Mouse (Mus musculus) MEL-GATA-1-ER (cell line): ENCODE measurements at regions not wholly inside any gene's neighbourhood (a gene's known extent, or its start where the extent isn't known, plus 50 kb on each side); places are given as distances from the start of the nearest gene placed in this dataset.

Experiments
- DNase-seq: peaks from one replicate; pipeline ENCODE4 v3.0.0-alpha.2; 2012; ENCODE audit warnings: low read depth; ENCODE audit errors: extremely low read depth

DNA sequence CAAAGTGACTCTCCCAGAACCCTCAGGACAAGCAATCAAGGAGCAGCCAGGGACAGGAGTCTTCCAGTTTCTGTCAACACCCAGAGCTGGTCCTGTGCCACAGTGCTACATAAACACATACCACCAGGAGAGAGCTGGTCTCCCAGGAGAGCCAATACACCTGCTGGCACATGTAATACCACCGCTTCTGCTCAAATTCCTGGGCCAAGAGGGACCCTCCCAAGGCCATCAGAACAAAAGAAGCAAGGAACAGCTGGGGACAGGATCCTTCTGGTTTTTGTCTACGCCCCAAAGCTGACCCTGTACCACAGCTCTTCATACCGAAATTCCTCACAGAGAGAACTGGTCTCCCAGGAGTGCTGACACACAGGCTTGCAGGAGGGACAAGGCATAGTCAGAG lies 695.4 kb upstream of the Tbl1xr1 start:
- no peak for DNase-seq

DNA sequence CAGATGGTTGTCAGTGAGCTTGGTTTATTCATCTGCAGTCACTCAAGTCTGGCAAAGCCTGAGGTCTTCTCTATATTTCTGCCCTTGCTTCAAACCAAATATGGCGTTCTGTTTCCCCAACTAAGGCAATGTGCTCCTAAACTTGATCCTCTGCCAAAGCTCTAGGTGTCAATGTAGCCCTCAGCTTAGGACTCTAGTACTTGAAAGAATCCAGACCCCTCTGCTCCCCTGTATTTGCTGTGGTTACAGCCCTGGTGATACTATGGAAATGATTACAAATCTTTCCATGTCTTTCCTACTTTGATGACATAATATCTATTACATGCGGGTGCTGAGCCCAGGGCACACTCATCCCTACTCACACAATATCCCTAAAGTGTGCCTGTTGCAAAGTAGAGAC lies 672.9 kb upstream of the Tbl1xr1 start:
- no peak for DNase-seq

DNA sequence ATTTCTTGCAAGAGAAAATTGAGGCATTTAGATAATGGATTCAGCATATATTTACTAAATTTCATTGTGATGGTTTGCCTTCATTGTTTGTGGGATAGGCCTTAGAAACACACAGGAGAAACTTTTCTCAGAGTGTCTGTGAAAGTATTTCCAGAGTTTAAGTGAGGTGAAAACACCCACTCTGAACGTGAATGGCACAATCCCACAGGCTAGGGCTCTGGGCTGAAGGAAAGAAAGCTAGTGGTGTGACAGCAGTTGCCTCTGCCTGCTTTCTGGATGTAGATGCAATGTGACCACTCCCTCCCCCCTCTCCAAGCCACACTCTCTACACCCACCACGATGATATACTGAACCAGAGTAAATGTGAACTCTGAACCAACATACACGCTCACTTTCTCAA lies 672.4 kb upstream of the Tbl1xr1 start:
- DNase-seq, result no peak

DNA sequence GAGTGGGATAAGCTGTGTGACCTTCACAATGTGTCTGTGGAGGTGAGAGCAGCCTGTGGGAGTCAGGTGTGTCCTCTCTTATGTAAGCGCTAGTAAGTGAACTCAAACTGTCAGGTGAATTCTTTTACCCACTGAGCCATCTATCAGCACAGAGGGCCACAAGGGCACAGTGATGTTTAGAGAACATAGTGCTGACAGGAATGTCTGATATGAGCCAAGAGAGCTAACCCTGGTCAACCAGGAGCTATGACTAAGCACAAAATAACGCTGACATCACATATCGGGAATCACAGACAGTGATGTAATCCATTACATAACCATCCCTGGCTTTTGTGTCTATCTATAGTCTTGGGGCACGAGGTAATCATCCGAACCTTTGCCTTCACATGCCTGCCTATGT lies 669.4 kb upstream of the Tbl1xr1 start:
- DNase-seq, result no peak

DNA sequence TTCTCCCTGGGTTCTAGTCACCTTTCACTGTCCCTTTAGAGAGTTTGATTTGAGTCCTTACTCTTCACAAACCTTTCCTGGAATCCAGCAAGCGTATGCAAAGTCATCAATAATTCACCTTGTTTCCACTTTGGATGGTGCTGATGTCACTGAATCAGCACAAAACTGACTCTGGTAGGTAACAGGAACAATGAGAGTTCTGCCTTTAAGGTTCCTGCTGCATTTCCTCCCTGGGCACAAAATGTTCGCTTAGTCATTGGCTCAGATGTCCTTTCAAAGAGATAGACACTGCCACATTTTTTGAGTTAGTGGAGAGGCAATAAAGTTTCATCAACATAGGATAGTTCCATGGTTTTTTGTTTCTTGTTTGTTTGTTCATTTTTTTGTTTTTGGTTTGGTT lies 664.4 kb upstream of the Tbl1xr1 start:
- DNase-seq, result no peak

DNA sequence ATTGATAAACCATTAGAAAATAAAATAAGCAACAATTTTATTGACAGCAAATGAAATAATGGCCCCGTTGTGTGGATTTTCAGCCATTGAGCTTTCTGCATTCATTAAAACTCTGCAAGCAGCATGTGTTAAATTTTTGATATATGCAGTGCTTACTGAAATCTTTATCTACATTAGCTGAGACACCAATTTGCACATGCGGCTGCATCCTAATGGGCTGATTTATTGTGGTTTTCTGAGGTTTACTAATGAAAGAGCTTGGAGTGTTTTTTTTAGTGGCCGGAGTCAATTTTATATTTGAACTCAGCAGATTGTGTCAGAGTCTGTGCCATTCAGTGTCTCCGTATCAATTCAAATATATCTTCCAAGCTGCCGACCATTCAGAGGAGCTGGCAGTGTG lies 653.3 kb upstream of the Tbl1xr1 start:
- no peak for DNase-seq

DNA sequence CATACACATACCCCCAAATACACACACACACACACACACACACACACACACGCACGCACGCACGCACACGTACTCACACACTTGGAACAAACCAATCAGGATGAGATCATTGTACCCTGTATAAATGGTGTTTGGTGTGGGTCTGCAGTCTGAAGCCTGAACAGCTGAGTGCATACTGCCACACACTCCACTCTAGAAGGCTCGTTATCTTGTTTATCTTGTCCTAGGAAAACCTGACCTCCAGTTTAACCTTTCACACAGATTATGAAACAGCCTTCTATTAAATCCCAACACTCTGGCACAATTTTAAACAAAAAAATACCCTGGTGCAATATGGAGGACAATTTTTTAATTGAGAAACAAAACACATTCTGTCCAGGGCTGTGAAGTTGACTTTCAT lies 649.9 kb upstream of the Tbl1xr1 start:
- DNase-seq, result no peak

DNA sequence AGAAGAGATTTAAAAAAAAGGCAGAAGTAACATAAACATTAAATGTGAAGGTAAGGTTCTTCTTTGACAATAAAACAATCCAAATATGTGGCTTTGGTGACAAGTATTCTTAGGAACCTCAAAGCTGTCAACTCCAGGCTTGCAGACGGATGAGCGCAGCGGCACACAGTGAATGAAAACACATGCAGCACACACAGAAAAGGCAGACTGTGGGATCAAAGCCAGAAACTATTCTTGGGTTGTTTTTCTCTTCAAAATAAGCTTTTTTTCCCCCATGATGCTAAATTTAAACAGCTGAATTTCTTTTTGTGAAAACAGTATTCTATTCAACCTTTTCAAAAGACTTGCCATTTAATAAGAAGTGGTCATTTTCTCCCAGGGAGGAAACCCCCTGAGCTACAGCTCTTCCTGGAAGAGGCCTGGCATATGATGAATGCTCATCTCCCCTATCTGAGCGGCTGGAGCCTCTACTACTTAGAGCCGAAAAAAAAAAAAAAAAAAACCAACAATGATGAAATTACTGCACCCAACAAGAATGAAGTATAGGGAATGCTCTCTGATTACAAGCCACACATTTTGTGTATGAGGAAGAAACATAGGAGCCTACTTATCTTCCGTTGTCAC lies 648.9 kb upstream of the Tbl1xr1 start:
- no peak for DNase-seq

DNA sequence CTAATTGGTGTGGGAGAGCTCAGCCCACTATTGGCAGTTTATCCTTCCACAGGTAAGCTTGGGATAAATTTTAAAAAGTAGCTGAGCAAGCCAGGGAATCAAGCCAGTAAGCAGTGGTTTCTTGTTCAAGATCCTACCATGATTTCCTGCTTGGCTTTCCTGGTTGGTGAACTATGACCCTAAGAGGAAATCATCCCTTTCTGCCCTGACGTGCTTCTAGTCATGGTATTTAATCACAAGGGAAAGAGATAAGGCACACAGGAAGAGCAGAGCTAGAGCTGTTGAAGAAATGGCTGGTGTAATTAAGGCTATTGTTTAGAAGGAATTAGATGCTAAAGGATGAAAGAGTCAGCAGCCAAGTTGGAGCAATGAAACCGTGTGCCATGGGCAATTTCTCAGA lies 648.3 kb upstream of the Tbl1xr1 start:
- no peak for DNase-seq

DNA sequence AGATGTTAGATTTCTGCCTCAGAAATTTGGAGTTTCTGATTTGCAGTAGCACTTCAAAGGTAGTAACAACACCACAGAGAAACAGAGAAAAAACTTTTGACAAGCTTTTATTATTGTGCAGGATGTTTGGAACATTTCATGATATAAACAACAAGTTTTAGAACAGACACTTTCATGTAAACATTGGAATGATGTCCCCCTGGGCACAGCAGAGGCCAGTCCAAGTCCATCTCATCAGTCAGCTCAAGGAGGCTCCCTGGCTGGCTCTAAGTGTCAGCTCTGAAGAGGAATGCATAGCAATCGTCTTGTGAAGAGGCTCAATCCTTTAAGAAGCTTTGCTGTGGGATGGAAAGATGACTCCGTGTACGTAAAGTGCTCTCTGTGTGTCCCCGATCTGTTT lies 612.2 kb upstream of the Tbl1xr1 start:
- no peak for DNase-seq

DNA sequence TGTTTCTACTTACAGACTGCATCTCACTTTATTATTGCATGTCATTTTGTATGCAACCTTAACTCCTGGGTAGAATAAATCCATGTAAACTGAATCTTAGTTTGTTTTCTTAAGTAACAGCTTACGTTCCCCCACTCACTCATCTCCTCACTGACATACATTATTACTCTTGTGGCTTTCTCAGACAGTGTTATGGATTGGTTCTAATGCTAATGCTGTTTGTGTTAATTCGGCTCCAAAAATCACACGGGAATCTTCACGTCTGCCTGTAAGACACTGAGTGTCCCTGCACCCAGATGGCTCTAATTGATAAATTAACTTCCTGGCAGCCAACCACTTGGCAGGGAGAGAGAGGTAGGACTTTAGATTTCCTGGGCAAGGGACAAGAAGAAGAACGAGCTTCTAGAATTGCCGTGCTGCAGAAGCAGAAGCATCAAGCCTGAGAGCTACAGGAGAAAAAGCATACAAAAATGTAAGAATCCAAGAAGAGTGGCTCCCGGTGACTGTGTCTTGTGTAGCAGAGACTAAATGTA lies 610.3 kb upstream of the Tbl1xr1 start:
- DNase-seq, result no peak

DNA sequence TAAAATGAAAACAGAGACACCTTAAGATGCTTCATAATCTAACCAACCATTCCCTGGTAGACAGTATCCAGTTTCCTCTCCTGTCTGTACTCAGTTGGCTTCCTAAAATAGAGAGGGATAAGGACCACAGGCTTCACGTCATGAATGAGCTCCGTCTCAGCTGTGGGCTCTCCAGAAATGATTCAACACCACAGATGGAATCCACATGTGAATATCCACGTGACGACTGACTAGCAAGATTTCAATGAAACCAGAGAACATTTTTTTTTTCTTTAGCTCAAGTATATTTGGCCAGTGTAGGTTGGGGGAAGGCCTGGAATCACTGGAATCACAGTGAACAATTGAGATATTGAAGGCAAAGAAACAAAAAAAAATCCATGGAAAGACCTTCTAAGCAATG lies 599.1 kb upstream of the Tbl1xr1 start:
- no peak for DNase-seq

DNA sequence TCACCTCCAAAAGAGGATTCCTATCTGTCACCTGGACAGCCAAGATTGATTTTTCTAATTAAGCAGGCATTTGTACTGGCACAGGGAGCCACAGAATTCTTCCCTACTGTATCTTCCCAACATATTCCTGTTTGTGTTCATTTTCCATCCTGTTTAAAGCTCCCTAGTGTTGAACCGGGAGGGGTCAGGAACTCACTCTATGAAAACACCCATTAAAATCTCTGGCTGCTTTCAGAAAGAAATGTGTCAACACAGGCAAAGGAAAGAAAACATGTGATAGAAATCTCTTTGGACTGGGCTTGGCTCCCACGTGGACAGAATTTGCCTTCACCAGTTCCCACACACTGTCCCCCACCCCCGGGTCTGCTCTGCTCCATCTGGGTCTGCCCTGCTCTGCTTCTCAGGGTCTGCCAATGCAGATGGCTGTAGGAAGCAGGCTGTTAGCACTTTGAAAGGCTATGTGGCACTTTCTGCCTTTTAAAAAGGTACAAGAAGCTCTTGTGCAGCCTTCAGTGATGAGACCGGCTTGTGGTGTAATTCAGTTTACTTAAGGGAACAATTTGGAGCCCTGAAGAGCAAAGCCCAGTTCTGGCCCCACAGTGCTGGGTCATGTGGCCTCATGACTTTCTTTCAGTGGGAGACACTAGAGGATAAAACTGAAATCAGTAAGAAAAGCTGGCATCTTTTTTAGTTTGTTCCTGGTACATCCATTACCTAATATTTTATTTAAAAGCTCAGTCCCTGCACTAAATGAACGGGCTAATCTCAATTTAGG lies 597.2 kb upstream of the Tbl1xr1 start:
- no peak for DNase-seq

DNA sequence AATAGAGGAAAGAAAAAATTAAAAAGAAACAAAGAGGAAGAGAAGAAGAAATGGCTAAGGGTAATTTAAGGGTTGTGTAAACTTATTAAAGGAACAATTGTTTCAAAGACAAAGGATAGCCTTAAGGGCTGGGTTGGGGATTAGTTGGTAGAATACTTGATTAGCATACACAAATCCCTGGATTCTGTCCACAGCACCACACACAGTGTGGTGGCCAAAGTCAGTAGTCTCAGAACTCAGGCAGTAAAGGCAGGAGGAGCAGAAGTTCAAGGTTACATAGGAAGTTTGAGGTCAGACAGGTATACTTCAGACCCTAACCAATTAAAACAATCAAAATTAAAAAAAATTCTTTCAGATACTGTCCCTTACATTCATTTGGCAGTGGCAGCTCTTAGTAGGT lies 596.6 kb upstream of the Tbl1xr1 start:
- DNase-seq, result no peak

DNA sequence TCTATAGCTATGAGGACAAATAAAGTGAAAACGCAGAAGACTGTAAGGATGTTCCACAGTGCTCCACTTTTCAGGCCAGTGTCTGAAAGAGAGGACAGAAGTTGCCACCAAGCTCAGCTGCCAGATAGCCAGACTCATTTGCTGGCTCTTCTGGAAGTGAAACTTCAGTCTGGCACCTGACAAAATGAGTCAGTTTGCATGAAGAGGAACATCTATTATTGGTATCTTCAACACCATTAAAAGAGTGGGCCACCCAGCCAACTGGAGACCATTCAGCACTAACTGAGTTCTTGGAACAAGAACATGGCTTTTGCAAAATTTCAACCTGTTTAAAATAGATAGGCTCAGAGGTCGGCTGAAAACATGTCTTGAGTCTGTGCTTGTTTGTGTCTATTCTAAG lies 592.4 kb upstream of the Tbl1xr1 start:
- no peak for DNase-seq

DNA sequence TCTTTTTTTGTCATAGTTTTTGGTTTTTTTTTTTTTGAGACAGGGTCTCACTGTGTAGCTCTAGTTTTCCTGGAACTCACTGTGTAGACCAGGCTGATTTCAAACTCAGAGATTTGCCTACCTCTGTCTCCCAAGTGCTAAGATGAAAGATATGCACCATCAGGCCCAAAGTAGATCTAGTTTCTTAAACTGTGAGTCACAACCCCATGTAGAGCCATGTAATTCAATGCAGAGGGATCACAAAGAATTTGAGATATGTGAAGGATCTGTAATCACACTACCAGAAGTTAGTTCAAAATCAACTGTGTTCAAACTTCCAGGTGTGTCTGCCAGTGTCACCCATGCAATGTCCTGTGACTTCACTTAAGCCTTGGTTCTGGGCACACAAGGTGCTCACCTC lies 591.0 kb upstream of the Tbl1xr1 start:
- DNase-seq, result no peak

DNA sequence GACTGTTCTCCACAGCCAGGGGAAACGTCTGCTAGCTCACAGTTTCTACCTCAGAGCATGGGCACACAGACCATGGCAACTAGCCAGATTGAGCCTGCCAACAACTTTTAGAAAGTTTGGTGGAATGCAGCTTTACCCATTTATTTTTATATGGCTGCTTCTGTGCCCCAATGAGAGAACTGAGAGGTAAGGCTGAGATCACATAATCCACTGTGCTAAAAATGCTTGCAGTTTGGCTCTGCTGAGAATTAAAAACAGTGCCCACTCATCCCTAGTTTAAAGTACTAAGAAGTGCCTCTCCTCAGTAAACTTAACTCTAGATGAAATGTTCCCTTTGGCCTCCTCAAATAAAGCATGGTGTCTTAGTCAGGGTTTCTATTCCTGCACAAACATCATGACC lies 586.9 kb upstream of the Tbl1xr1 start:
- no peak for DNase-seq

DNA sequence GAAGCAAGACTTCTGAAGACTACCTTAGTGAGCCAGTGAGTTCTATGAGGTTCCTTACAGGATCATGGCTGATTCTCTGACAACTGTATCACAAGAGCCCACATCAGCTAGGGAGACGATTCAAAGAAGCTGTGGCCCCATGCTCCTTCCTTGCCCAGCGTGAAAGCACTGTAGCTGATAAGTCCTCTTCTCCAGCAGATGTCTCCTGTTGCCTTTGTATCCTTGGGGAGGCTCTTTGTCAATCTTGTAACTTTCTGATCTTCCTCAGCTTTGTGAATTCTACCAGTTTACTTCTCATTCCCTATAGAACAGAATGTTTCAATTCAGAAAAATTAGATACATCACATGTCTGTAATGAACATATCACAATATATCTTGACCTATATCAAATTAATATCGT lies 584.0 kb upstream of the Tbl1xr1 start:
- DNase-seq, result no peak

DNA sequence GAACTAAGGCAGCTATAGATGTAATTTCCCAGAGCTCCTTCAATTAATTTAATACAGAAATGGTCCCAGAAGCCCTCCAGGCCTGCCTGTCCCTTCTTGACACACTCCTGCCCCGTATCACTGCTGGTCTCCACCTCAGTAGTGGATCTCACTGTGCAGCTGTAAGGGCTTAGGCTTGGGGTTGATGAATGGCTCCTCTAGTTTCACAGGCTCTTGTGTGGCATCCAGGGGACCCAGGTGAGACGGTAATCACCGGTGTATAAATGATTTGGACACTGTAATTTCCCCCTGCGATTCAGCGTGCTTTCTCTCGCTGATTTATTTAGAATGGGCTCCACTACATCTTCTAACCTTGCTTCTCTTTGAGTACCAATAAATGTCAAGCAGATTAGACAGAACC lies 583.1 kb upstream of the Tbl1xr1 start:
- DNase-seq, result no peak

DNA sequence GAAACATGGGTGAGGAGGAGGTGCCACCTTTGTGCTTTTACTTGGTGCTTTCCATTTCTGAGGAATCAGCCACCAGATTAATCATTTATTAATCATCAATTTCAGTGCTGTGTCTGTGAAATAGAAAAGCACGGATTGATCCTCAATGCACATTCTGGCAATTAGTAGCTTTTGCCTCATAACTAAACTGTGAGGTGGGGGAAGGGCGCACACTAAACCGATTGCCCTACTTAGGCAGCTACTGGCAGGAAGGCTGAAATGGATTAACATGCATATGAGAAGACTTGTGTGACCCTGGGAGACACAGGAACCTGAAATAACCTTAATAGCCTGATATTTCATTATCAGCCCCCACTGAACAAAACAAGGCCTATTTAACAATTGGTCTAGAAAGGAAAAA lies 581.5 kb upstream of the Tbl1xr1 start:
- no peak for DNase-seq

DNA sequence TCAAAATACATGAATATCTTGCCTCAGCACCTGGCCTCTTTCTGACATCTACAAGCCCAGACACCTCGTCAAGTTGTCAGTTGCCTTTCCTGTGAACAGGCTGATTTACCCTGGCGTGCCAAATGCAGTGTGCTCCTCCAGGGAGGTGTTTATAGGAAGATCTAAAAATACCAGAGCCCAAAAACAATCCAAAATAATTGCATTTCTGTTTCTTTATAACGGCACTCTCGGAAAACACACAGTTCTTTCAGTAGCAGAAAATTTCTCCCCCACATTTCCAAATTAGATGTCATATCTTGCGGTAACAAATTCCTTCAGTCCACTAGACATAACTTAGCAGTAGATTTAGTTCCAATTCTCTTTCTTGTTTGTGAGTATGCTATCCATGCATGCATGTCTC lies 580.8 kb upstream of the Tbl1xr1 start:
- no peak for DNase-seq

DNA sequence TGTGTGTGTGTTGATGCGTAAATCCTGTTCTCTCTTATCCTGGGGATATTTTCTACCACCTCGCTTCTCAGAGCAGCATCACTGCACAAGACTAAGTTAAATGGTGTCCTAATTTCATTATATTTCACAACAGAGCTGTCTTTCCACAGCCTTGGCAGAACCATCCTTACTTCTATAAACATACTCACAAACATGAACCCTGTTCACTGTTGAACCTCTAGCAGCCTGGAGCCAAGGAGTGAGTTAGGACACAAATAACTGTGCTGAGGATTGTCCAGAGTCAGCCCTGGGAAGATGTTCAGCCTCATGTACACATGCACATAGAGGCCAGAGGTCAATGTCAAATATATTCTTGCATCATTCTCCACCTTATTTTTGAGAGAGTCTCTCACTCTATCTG lies 580.3 kb upstream of the Tbl1xr1 start:
- DNase-seq, result no peak

DNA sequence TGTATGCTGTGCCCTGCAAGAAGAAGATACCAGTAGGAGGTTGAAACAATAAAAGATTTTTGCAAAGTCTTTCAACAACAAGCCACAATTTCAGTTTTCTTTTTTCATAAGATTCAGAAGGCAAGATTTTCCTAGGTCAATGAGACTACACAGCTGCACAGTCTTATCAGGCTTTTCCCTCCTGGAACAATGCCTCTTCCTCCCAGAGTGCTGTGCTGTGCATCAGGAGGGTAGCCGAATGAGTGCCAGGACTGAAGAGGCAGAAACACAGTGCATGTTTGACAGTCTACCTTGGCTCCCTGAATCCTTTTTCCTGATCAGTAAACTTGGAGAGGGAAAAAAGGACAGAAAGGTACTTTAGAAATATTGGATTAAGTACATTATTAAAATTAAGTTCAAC lies 579.4 kb upstream of the Tbl1xr1 start:
- no peak for DNase-seq
